Mouse (Mus musculus) embryonic fibroblast, embryonic 13.5 days (primary cell): Measurements from ENCODE around the gene Rnf135. TPM values are rescaled to one million over a fixed set of nuclear protein-coding genes. Genes with fewer than 3 reads are reported as not detected.

Experiments
- H3K27ac ChIP-seq: 2 replicates; pipeline ENCODE4 v1.5.1; 2012; ENCODE audit warnings: low read length, control low read depth, inconsistent platforms; ENCODE audit not compliant: insufficient read depth
- H3K4me1 ChIP-seq: 2 replicates; pipeline ENCODE4 v1.6.1; 2011; ENCODE audit warnings: low read length; ENCODE audit not compliant: control insufficient read depth, insufficient read depth
- H3K4me3 ChIP-seq: 2 replicates; pipeline ENCODE4 v1.5.1; 2011; ENCODE audit warnings: mild to moderate bottlenecking, control low read depth, low read length; ENCODE audit not compliant: insufficient read depth
- CTCF ChIP-seq: IDR thresholded peaks from 2 replicates; pipeline ENCODE4 v1.5.1; 2011; ENCODE audit warnings: mild to moderate bottlenecking, control low read depth, low read length, moderate library complexity, borderline replicate concordance; ENCODE audit not compliant: insufficient read depth
- POLR2A ChIP-seq: IDR thresholded peaks from 2 replicates; pipeline ENCODE4 v1.6.1; 2011; ENCODE audit warnings: low read depth, mild to moderate bottlenecking, control low read depth, low read length, moderate library complexity
- polyA plus RNA-seq: library from polyadenylated mRNA; stranded (reverse); fragments of >200 nt; gene quantifications from 2 replicates; pipeline ENCODE4 v1.2.4, GENCODE M21; 2011; ENCODE audit warnings: low read depth; ENCODE audit not compliant: missing spikeins, insufficient read length

Gene Rnf135
- polyA plus RNA-seq, 1 experiment = 8.0 TPM

DNA sequence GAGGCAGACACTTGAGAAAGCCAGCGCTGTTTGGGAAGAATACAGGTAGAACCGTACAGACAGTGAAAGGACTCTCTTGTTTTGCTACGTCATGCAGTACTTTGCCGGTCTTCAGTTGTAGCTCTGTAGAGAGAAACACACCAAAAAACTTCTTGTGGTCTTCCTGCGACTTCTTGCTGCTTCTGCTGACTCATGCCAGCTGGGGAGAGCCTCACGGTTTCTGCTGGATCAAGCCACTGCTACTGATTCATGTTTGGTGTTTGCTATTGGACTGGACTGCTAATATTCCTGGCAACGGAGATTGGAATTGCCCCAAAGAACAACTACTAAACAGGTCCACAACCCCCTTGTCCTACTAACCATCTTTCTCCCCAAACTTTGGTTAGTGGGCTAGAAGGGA is 12.7 kb downstream of the Rnf135 start:
- H3K4me1 ChIP-seq = no peaks in the 10 kb centered on the region
- H3K4me3 ChIP-seq = no peak overlapping the region
- TF ChIP-seq POLR2A = no peak
- TF ChIP-seq CTCF = no peak
- no peak overlapping the region for H3K27ac ChIP-seq

DNA sequence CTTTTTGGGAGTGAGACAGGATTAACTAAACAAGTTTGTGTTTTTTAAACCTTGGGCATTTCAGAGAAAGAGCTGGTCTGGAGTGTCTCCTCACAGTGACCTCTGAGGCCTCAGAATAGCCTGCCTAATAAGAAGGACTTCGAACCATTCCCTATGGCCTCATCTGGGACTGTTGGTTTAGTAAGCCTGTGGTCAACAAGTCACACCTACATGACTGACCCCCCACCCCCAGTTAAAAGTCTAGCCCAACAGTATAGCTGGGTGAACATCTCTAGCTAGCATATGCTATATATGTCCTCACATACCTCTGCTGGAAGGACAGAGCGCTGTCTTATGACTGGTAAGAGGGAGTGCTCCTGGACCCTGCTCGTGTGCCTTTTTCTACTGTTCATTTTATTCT is 15.7 kb downstream of the Rnf135 start:
- no peak overlapping the region for H3K27ac ChIP-seq
- no peak for TF ChIP-seq POLR2A
- TF ChIP-seq CTCF = no peak
- H3K4me1 ChIP-seq = no peaks in the 10 kb centered on the region
- H3K4me3 ChIP-seq = no peak overlapping the region

DNA sequence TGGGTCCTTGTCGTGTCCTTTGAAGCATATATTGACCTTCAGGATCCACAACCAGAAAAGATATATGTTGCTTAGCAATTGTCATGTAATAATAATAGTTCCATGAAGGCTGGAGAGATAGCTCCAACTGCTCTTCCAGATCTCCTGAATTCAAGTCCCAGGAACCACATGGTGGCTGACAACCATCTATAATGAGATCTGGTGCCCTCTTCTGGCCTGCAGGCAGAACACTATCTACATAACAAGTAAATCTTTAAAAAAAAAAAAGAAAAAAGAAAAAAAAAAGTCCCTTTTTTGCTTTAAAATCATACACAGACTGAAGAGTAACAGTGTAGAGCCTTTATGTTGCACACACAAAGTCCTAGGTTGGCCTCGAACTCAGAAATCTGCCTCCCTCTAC is 16.1 kb downstream of the Rnf135 start:
- Histone ChIP-seq H3K4me1 (no peaks in the 10 kb centered on the region), H3K4me3 (no peak overlapping the region), H3K27ac (no peak overlapping the region)
- TF ChIP-seq CTCF (no peak), POLR2A (no peak)

DNA sequence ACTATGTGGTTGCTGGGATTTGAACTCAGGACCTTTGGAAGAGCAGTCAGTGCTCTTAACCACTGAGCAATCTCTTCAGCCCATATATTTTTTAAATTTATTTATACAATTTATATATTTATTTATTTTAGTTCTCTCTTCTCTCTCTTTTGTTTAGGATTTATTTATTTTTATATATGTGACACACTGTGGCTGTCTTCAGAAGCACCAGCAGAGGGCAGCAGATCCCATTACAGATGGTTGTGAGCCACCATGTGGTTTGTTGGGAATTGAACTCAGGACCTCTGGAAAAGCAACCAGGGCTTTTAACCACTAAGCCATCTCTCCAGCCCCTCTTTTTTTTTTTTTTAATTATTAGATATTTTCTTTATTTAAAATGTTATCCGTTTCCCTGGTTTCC is 16.7 kb downstream of the Rnf135 start:
- Histone ChIP-seq H3K27ac (no peak overlapping the region), H3K4me3 (no peak overlapping the region), H3K4me1 (no peaks in the 10 kb centered on the region)
- no peak for TF ChIP-seq CTCF
- no peak for TF ChIP-seq POLR2A

DNA sequence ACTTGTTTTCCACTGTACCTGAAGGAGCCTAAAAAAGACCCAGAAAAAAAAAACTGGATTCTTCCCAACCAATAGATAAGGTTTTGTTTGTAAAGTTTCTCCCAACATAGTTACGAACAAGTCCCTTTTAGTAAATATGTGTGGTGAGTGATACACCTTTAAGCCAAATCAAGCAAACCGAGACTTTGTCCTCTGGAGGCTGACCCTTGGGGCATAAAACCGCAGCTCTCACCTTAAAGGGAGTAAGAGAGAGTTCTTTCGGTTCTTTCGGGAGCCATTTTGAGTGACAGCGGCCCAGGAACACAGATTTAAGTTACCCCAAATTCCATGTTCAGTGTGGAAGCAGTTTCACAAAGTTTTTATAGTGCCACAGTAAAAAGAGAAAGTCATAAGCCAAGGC is 18.6 kb downstream of the Rnf135 start:
- TF ChIP-seq POLR2A (no peak), CTCF (no peak)
- no peak overlapping the region for H3K27ac ChIP-seq

DNA sequence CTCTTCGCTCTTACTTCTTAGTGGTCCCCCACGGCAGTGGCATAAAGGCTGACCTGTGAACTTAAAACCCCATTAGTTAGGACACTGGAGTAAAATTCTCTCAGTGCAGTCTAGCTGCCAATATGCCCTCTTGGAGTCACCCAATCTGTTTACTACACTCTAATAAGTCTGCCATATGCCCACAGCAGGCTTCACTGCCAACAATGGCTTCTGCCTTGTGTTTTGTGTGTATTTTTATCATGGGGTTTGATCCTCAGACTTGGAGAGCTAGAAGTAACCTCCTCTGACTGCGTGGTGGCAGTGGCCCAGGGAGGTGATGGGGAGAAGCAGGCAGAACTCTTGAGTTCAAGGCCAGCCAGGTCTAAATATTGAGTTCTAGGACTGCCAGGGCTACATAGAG is 20.4 kb downstream of the Rnf135 start:
- Histone ChIP-seq H3K27ac (no peak overlapping the region), H3K4me3 (no peak overlapping the region), H3K4me1 (no peaks in the 10 kb centered on the region)
- TF ChIP-seq POLR2A = no peak
- TF ChIP-seq CTCF = no peak

More for the DNA sequence above, 18.6 kb downstream of the Rnf135 start:
- Histone ChIP-seq H3K4me3 (no peak overlapping the region), H3K4me1 (no peaks in the 10 kb centered on the region)

DNA sequence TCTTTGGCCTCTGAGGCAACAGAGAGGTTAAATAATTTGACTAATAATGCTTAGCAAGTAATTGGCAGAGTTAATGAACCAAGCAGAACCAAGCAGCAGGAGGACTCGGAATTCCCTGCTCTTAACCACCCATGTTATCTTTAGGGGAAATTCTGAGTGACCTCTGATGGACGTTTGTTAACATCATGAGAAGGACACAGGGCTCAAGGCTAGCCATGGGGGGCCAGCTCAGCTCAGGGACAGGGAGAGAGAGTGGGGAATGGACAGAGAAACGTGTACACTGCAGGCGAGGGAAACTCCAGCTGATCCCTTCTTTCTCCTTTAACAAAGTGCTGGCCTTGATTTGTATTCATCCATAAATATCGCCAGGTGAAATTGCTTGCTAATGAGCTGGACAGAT is 21.3 kb downstream of the Rnf135 start:
- TF ChIP-seq POLR2A (no peak), CTCF (no peak)
- Histone ChIP-seq H3K4me3 (no peak overlapping the region), H3K27ac (no peak overlapping the region), H3K4me1 (no peaks in the 10 kb centered on the region)

DNA sequence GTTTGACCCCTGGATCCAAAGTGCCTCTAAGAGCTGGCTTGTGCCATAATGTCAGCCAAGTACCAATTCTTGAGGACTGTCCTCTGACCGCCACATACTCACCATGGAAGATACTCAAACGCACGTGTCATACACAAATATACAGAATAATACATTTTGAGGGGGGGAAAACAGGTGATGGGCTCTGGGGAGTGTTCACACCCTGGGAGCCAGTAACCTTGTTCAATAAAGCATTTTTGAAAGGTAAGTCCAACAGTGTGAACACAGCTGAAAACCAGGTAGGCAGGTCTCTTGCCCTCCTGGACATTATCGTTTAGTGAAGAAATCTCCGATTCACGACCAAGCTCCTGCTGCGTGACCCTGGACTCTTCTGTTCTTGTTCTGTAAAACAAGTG is 24.8 kb downstream of the Rnf135 start:
- Histone ChIP-seq H3K27ac (no peak overlapping the region), H3K4me3 (no peak overlapping the region)

DNA sequence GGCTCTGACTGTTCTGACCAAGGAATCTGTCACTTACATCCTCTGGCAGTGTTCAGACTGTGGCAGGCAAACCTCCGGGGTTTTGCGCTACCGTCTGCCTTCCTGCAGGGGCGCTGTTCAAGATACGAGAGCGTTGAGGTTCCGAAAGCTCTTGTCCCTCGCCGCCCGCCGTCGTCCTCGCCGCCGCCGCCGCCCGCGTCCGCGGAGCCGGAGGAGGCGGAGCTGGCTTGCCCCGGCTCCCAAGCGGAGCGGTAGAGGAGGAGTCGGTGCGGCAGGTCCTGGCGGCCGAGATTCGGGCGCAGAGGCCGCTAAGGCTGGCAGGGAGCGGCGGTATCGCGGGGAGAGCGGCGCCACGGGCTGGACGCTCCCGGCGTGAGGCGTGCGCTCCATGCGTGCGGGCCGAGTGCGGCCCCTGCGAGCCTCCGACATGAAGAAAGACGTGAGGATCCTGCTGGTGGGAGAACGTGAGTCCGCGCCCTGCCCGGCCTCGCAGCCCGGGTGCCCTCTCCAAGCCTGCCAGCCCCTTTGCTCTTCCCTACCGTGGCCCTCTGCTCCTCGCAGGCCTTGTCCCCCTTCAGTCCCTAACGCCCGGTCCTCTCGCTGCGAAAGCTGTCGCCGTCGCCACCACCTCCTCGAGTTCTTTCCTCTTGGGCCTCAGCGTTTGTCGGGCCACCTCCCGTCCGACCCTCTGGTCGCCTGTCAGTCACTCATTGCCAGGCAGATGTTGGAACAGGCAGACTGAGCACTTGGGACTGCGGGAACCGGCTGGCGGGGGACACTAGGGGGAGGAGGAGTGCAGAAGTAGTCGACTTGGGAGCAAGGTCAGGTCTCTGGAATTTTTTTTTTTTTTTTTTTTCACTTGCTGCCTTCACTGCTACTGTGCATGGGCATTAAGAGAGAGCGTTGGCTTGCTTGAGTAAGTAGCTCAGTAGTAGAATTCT is 25.5 kb downstream of the Rnf135 start, which contains the start of gene Rhot1:
TSS of gene Rhot1 (plus strand) at position 160 of the 941 bp plus-strand sequence.
- TF ChIP-seq POLR2A (peak; percentile 85), CTCF (peak; percentile 87)
- Histone ChIP-seq H3K27ac (peak within 1 kb of the TSS; percentile 63), H3K4me3 (peak within 1 kb of the TSS; percentile 91), H3K4me1 (no peaks in the 10 kb centered on the region)

More for the DNA sequence above, 24.8 kb downstream of the Rnf135 start:
- no peaks in the 10 kb centered on the region for H3K4me1 ChIP-seq
- TF ChIP-seq POLR2A (no peak), CTCF (no peak)

DNA sequence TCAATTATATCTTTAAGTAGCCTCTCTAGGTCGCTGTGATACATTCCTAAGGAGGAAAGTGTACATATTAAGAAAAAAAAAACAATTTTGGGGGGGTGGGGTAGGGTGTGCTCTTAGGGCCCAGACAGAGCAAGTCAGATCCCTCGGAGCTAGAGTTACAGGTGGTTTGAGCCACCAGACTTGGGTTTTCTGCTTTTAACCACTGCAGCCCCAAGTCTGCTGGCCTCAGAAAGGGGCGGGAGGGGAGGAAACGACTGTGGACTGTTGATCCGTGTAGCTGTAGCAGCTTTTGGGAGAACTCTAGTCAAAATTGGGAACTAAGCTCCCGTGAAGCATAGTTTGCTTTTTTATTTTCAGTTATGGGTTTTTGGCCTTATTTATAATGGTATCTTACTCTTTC is 26.7 kb downstream of the Rnf135 start:
- no peak for TF ChIP-seq POLR2A
- TF ChIP-seq CTCF = no peak
- peak overlapping the region; percentile 91 for H3K4me3 ChIP-seq

DNA sequence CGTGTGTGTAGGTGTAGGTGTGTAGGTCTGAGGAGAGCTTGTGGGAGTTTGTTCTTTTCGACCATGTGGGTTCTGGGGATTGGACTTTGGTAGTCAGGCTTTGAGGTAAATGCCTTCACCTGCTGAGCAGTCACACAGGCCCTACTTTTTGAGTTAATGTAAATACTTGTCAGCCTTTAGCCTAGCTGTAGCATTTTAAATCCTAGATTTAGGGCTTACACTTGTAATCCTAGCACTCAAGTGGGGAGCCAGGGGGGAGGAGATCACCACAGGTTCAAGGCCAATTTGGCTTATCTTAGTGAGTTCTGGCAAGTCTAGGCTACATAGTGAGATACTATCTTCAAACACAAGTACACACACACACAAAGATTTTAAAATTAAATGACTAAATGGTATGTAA is 28.6 kb downstream of the Rnf135 start:
- TF ChIP-seq POLR2A = no peak
- TF ChIP-seq CTCF = no peak
- Histone ChIP-seq H3K27ac (no peak overlapping the region), H3K4me1 (no peaks in the 10 kb centered on the region), H3K4me3 (no peak overlapping the region)

More for the DNA sequence above, 26.7 kb downstream of the Rnf135 start:
- Histone ChIP-seq H3K27ac (no peak overlapping the region), H3K4me1 (no peaks in the 10 kb centered on the region)
